Mouse (Mus musculus) skeletal muscle tissue, postnatal 0 days (tissue): ENCODE results near the gene Trim38. TPM values are rescaled to one million over a fixed set of nuclear protein-coding genes. Genes with fewer than 3 reads are reported as not detected.

Source experiments
- microRNA-seq, 2 experiments: library from miRNA; unstranded; fragments of <30 nt; microRNA quantifications; one replicate each; pipeline ENCODE4; 2016
- polyA plus RNA-seq: library from polyadenylated mRNA; unstranded; fragments of >200 nt; fragmentation: Nextera tagmentation; extraction: Ambion mirVana; gene quantifications from 2 replicates; pipeline ENCODE4 v1.2.1, GENCODE M21; 2015

The Trim38 gene
- 0.34 and 0.38 TPM in 2 replicates for polyA plus RNA-seq

DNA sequence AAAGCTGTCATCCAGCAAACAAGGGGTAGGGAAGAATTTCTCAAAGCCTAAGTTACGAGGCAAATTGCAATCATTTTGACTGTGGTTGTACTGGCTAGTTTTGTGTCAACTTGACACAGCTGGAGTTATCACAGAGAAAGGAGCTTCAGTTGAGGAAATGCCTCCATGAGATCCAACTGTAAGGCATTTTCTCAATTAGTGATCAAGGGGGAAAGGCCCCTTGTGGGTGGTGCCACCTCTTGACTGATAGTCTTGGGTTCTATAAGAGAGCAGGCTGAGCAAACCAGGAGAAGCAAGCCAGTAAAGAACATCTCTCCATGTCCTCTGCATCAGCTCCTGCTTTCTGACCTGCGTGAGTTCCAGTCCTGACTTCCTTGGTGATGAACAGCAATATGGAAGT, at the start of gene Trim38:
Gene Trim38 (plus strand): TSS at position 301 of the 400 bp plus-strand sequence.

DNA sequence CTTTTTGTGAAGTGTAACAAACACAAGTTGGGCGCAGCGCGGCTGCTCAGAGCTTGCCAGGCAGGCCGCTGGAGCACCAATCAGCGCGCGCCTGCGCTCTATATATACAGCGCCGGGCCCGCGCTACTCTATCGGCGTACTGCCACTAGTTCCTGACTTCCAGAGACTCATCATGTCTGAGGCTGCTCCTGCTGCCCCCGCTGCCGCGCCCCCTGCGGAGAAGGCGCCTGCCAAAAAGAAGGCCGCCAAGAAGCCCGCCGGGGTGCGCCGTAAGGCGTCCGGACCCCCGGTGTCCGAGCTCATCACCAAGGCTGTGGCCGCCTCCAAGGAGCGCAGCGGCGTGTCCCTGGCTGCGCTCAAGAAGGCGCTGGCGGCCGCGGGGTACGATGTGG, 31.0 kb upstream of the Trim38 start, which contains the start of gene Hist1h1c:
Gene Hist1h1c (plus strand): TSS at position 132 of the 392 bp plus-strand sequence.

DNA sequence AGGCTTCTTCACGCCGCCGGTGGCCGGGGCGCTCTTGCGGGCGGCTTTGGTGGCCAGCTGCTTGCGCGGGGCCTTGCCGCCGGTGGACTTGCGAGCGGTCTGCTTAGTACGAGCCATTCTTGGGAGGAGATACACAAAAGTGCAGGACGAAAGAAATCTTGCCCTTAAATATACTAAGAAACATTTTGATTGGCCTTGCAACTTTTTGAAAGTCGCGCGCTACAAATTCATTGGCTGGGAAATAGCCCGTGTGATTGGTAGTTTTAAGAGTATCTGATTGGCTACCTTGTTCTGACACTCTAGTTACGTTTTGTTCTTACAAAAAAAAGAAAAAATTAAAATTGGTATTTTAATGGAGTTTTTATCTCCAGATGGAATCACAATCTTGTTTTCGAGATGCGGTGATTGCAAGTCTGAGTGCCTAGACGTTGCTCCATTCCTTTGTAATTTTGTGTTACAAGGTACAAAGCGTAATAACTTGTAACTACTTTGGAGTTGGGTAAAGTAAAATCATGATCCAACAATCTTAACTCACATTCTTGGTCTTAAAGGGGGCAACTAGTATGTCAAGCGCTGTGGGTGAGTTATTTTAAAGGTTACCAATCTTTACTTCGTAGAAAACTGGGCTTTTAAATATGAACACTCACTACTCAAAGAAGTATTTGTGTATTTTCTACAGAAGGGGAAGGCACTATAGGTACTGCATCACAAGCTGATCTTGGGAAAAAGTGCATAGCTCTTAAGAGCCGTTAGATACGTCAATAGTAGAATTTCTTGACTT, 24.1 kb upstream of the Trim38 start, which contains the start of gene Hist1h3c:
Gene Hist1h3c (minus strand): TSS at position 222 of the 781 bp plus-strand sequence.

DNA sequence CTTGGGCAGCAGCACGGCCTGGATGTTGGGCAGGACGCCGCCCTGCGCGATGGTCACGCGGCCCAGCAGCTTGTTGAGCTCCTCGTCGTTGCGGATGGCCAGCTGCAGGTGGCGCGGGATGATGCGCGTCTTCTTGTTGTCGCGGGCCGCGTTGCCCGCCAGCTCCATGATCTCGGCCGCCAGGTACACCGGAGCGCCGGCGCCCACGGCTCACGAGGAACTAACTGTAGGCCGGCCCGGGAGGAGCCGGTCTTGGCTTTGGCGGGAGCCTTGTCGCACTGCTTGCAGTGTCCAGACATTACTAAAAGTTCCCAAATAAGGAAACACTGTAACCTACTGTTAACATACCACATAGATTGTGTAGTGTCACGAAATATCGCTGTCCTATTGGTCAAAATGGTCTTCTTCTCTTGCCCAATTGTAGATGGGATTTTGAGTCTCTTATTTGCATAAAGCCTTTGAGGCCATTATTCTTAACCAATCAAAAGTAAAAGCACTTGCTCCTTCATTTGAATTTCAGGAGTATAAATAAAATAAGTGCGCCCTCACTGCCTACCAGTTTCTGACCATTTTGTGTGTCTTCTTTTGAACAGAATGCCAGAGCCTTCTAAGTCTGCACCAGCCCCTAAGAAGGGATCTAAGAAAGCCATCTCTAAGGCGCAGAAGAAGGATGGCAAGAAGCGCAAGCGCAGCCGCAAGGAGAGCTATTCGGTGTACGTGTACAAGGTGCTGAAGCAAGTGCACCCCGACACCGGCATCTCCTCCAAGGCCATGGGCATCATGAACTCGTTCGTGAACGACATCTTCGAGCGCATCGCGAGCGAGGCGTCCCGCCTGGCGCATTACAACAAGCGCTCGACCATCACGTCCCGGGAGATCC, 23.3 kb upstream of the Trim38 start, which contains the start of gene Hist1h2bb:
Gene Hist1h2bb (plus strand): TSS at position 534 of the 880 bp plus-strand sequence.

DNA sequence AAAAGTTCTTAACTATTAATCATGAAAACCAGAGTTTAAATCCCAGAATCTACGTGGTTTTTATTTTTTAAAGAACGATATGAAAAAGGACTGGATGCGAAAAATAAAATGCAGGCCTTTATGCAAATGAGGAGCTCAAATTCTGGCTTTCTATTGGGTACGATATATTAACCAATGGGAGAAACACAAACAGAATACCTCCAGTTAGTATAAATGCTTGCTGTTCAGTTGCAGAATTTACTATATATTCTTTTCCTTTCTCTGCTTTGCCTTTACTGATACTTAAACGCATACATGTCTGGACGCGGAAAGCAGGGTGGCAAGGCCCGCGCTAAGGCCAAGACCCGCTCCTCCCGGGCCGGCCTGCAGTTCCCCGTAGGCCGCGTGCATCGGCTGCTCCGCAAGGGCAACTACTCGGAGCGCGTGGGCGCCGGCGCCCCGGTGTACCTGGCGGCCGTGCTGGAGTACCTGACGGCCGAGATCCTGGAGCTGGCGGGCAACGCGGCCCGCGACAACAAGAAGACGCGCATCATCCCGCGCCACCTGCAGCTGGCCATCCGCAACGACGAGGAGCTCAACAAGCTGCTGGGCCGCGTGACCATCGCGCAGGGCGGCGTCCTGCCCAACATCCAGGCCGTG, 18.8 kb upstream of the Trim38 start, which contains the start of gene Hist1h2ab:
Gene Hist1h2ab (plus strand): TSS at position 288 of the 639 bp plus-strand sequence.

DNA sequence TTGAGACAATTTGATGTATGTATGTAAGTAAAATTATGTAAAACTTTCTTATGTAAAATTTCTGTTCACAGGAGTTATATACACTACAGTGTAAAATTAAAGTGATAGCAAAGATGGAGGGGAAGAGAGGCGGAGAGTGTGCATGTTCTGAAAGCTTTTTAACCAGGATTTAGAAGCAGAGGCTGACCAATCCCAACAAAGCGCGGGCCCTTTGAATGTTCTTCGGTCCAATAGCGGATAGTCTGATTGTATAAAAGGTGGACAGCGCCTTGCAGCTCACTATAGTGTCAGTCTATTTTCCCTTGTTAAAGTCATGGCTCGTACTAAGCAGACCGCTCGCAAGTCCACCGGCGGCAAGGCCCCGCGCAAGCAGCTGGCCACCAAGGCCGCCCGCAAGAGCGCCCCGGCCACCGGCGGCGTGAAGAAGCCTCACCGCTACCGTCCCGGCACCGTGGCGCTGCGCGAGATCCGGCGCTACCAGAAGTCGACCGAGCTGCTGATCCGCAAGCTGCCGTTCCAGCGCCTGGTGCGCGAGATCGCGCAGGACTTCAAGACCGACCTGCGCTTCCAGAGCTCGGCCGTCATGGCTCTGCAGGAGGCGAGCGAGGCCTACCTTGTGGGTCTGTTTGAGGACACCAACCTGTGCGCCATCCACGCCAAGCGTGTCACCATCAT, 17.5 kb upstream of the Trim38 start, which contains the start of gene Hist1h3b:
Gene Hist1h3b (plus strand): TSS at position 201 of the 675 bp plus-strand sequence.

DNA sequence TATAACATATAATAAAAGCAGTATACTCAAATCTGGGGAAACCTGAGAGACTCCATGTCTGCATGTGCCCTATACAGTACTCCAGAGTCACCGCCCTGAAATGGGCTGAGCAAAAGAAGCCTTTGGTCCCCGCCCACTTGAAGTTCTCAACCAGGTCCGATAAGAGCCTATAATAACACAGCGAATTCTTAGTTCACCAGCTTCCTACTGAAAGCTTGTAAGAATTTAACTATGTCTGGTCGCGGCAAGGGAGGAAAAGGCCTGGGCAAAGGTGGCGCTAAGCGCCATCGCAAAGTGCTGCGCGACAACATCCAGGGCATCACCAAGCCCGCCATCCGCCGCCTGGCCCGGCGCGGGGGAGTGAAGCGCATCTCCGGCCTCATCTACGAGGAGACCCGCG, 12.9 kb upstream of the Trim38 start, which contains the start of gene Hist1h4b:
Gene Hist1h4b (plus strand): TSS at position 224 of the 400 bp plus-strand sequence.

DNA sequence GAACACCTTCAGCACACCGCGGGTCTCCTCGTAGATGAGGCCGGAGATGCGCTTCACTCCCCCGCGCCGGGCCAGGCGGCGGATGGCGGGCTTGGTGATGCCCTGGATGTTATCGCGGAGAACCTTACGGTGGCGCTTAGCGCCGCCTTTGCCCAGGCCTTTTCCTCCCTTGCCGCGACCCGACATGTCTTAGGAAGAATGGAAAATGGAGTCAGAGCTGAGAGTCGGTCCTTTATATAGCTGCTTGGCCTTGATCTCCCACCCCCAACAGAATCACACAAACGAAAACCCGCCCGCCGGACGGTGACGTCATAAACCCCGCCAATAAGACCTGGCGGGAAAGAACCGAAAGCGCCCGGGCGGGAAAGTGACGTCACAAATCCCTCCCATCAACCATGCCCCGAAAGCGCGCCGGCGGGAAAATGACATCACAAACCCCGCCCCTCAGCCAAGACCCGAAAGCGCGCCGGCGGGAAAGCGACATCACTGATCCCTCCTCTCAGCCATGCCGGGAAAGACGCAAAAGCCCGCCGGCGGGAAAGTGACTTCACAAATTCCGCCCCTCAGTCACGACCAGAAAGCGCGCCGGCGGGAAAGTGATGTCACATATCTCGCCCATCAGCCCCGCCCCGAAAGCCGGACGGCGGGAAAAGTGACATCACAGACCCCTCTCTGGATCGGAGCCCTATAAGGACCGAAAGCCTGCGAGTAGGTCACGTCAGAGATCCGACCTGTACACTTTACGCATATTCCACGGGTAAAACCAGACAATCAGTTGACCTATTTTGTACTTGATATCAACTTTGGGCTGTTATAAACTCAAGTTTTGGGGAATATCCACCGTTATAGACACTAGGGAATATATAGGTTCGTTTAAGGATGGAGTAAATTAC, 8.5 kb upstream of the Trim38 start, which contains the start of gene Hist1h4a:
Gene Hist1h4a (minus strand): TSS at position 259 of the 893 bp plus-strand sequence.

DNA sequence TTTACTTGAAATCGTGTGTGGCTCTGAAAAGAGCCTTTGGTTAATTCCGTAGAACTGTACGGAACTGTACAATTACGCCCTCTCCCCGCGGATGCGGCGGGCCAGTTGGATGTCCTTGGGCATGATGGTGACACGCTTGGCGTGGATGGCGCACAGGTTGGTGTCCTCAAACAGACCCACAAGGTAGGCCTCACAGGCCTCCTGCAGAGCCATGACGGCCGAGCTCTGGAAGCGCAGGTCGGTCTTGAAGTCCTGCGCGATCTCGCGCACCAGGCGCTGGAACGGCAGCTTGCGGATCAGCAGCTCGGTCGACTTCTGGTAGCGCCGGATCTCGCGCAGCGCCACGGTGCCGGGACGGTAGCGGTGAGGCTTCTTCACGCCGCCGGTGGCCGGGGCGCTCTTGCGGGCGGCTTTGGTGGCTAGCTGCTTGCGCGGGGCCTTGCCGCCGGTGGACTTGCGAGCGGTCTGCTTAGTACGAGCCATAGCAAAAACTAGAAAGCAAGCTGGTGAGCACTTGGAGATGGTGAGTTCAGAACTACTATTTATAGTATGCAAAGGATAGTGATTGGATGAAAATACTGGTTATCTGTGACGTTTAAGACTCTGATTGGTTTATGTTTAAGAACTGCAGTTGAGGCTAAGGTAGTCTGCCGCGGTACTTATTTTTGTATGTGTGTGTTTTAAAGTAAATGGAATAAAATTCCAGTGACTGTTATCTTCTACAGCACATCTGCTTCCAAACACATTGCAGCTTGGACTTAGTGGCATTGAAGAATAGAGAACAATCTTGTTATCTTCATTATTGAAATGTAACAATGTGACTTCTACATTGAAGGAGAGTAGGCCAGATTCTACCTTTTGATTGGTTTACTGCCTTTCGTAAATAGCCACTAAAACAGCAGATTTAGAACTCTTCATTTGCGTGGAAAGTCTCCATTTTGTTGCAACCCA, 7.6 kb upstream of the Trim38 start, which contains the start of gene Hist1h3a:
Gene Hist1h3a (minus strand): TSS at position 516 of the 951 bp plus-strand sequence.

DNA sequence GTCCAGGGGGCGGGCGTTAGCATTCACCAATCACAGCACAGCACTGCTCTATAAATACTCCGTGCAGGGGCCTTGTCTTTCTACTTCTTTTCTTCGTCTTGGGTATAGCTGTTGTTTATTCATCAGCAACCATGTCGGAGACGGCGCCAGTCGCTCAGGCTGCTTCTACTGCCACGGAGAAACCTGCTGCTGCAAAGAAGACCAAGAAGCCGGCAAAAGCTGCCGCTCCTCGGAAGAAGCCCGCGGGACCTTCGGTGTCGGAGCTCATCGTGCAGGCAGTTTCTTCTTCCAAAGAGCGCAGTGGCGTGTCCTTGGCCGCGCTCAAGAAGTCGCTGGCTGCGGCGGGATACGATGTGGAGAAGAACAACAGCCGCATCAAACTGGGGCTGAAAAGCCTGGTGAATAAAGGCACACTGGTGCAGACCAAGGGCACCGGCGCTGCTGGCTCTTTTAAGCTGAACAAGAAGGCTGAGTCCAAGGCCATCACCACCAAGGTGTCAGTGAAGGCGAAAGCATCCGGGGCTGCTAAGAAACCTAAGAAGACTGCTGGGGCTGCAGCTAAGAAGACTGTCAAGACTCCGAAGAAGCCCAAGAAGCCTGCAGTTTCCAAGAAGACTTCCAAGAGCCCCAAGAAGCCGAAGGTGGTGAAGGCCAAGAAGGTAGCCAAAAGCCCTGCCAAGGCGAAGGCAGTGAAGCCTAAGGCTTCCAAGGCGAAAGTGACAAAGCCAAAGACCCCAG, 6.0 kb upstream of the Trim38 start, which contains the start of gene Hist1h1a:
Gene Hist1h1a (plus strand): TSS at position 81 of the 738 bp plus-strand sequence.

DNA sequence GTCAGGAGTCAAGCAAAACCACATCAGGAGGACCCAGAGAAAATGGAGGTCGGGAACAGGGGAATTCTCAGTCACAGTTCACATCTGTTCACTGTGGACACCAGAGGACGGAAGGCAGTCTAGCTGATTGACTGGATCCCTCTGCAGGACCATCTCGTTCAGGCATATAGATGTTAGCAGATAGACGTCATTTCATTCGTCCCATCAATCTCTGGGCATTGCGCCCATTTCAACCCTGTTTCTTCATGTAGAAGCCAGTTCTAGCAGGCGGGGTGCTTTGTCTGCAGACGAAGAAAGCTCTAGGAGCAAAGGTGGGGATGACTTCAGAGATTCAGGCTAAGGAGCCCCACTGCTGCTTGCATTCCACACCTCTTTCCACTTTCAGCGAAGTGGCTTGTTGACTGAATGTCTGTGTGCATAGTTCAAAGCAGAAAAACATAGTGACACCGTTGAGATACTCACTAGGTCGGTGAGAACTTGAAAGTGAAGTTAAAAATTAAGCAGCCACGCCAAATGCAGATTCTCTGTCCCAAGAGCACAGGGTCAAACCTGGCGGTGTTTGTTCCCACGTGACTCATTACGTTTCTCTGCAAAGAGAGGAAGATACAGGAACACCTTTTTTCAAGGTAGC, 36.8 kb downstream of the Trim38 start, which contains the start of gene Slc17a2:
Gene Slc17a2 (plus strand): TSS at position 572 of the 631 bp plus-strand sequence.

DNA sequence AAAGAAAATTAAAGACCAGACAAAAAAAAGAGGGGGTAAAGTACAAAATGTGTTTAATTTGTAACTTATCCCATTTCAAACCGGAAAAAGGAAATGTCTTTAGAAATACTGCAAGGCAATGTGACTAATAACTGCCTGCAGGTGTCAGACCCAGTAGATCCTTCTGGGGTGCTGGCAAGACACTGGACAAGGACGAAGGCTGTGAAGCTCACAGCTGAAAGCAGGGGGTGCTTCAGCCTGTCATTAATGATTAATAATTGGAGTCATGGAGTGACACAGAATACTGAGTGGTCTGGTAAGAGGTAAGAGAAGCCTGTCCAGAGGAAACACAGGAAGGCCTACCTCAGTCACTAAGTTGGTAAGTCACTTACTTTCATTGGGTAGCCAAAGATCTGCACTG, 69.6 kb downstream of the Trim38 start, which contains the start of gene Slc17a3:
Gene Slc17a3 (plus strand): TSS at position 127 of the 400 bp plus-strand sequence.

Small RNA genes lying within 50 kb of the gene (microRNA-seq; reads per million reads assigned to microRNA genes)
- gene Gm44314: 0 reads per million in 2 experiments
- 0 reads per million in 2 experiments for gene Gm44484

Other genes starting within 250 kb of the Trim38 start
- 38.5 and 44.1 TPM in 2 replicates for gene Hist1h4h, start 238.9 kb upstream of the Trim38 start, polyA plus RNA-seq
- gene Hist1h2af, start 236.0 kb upstream of the Trim38 start, polyA plus RNA-seq: 1.8 and 3.4 TPM in 2 replicates
- 1.00 and 1.2 TPM in 2 replicates for gene Hist1h3g, start 234.5 kb upstream of the Trim38 start, polyA plus RNA-seq
- 0.44 and 0.72 TPM in 2 replicates for gene Hist1h2bh, start 226.5 kb upstream of the Trim38 start, polyA plus RNA-seq
- 0.50 and 0.59 TPM in 2 replicates for gene Hist1h3f, start 225.9 kb upstream of the Trim38 start, polyA plus RNA-seq
- 0.80 TPM in 1 of 2 replicates, not detected in the other for gene Hist1h4f, start 218.3 kb upstream of the Trim38 start, polyA plus RNA-seq
- gene Hist1h1d, start 216.7 kb upstream of the Trim38 start, polyA plus RNA-seq: 0.58 and 0.85 TPM in 2 replicates
- gene Hist1h3e, start 207.5 kb upstream of the Trim38 start, polyA plus RNA-seq: 2.3 and 2.8 TPM in 2 replicates
- gene Hist1h2ae, start 198.7 kb upstream of the Trim38 start, polyA plus RNA-seq: 20.1 and 21.8 TPM in 2 replicates
- gene Hist1h2bg, start 198.5 kb upstream of the Trim38 start, polyA plus RNA-seq: 3.8 and 4.3 TPM in 2 replicates
- 1.8 and 2.3 TPM in 2 replicates for gene Hist1h2bf, start 195.7 kb upstream of the Trim38 start, polyA plus RNA-seq
- gene Hist1h2ad, start 195.5 kb upstream of the Trim38 start, polyA plus RNA-seq: 0.91 TPM in 2 replicates
- 4.4 and 4.9 TPM in 2 replicates for gene Hist1h3d, start 194.2 kb upstream of the Trim38 start, polyA plus RNA-seq
- 25.5 and 29.4 TPM in 2 replicates for gene Hist1h4d, start 188.3 kb upstream of the Trim38 start, polyA plus RNA-seq
- gene Hist1h2be, start 148.8 kb upstream of the Trim38 start, polyA plus RNA-seq: 4.5 and 5.7 TPM in 2 replicates
- gene Hist1h1e, start 147.4 kb upstream of the Trim38 start, polyA plus RNA-seq: 12.7 and 15.0 TPM in 2 replicates
- gene Hist1h2ac, start 86.0 kb upstream of the Trim38 start, polyA plus RNA-seq: 0.88 and 1.4 TPM in 2 replicates
- 186 and 234 TPM in 2 replicates for gene Hist1h2bc, start 85.7 kb upstream of the Trim38 start, polyA plus RNA-seq
- not detected in 2 replicates for gene Hist1h1t, start 74.1 kb upstream of the Trim38 start, polyA plus RNA-seq
- 1.3 and 2.7 TPM in 2 replicates for gene Hist1h4c, start 71.5 kb upstream of the Trim38 start, polyA plus RNA-seq
- gene Hfe, start 59.1 kb upstream of the Trim38 start, polyA plus RNA-seq: 9.6 and 16.8 TPM in 2 replicates
- 191 and 322 TPM in 2 replicates for gene Hist1h1c, start 31.1 kb upstream of the Trim38 start, polyA plus RNA-seq
- gene Hist1h3c, start 24.3 kb upstream of the Trim38 start, polyA plus RNA-seq: 0.67 and 1.1 TPM in 2 replicates
- gene Hist1h2bb, start 23.2 kb upstream of the Trim38 start, polyA plus RNA-seq: 0.82 and 1.4 TPM in 2 replicates
- gene Hist1h2ab, start 18.8 kb upstream of the Trim38 start, polyA plus RNA-seq: 10.2 and 10.4 TPM in 2 replicates
- gene Hist1h3b, start 17.6 kb upstream of the Trim38 start, polyA plus RNA-seq: 2.4 and 4.3 TPM in 2 replicates
- 0.83 TPM in 1 of 2 replicates, not detected in the other for gene Hist1h4b, start 12.9 kb upstream of the Trim38 start, polyA plus RNA-seq
- gene Hist1h4a, start 8.7 kb upstream of the Trim38 start, polyA plus RNA-seq: 0.61 and 1.1 TPM in 2 replicates
- gene Hist1h3a, start 7.5 kb upstream of the Trim38 start, polyA plus RNA-seq: 0.85 and 1.7 TPM in 2 replicates
- gene Hist1h1a, start 6.2 kb upstream of the Trim38 start, polyA plus RNA-seq: 1.2 and 2.0 TPM in 2 replicates
- gene Slc17a2, start 37.1 kb downstream of the Trim38 start, polyA plus RNA-seq: not detected in 2 replicates
- 1.5 and 1.6 TPM in 2 replicates for gene Slc17a3, start 69.5 kb downstream of the Trim38 start, polyA plus RNA-seq
- not detected in 2 replicates for gene Slc17a1, start 97.8 kb downstream of the Trim38 start, polyA plus RNA-seq
- not detected in 2 replicates for gene Slc17a4, start 145.1 kb downstream of the Trim38 start, polyA plus RNA-seq
- not detected in 2 replicates for gene Hist1h2ba, start 164.2 kb downstream of the Trim38 start, polyA plus RNA-seq
- not detected in 2 replicates for gene Hist1h2aa, start 164.5 kb downstream of the Trim38 start, polyA plus RNA-seq
- gene Scgn, start 221.3 kb downstream of the Trim38 start, polyA plus RNA-seq: 0.23 TPM in 1 of 2 replicates, not detected in the other